In genomic region chr2:167476200-167476688, GRCm38 (mm10) we compare ENCODE assay signal across 9 mouse cellular contexts. TPM values are rescaled to one million over a fixed set of nuclear protein-coding genes. Genes with fewer than 3 reads are reported as not detected.
DNase-seq lines count a peak whose midpoint lies in the region; ATAC-seq lines count a peak whose summit lies in the region.
"Had no signal": no experiment of that assay in that cellular context is flagged by ENCODE, and none has a peak within 500 bp of the region (broad histone marks: within the 10 kb centered on the region; RNA-seq: fewer than 3 reads in every experiment).

No protein-coding gene starts in this region.

- H3K4me2 ChIP-seq in forebrain, embryonic 14.5 days (ENCODE audit: low read length): 0 out of 2 replicates have a peak overlapping the region, but pooled peaks have one; percentile 14
- no peak overlapping the region; the same call in 1 of the 2 replicates for H3K4me2 ChIP-seq in hindbrain, embryonic 12.5 days (replicated peaks)
- H3K4me2 ChIP-seq in stomach, embryonic 15.5 days: no peak overlapping the region

- peak overlapping the region; percentile 26; the same call in 1 of the 2 replicates for H3K9ac ChIP-seq in forebrain, embryonic 14.5 days (ENCODE audit: low read length)
- peak overlapping the region; percentile 42 for H3K9ac ChIP-seq in hindbrain, embryonic 12.5 days
- no peak overlapping the region for H3K9ac ChIP-seq in stomach, embryonic 15.5 days

- no peaks in the 10 kb centered on the region for H3K9me3 ChIP-seq in forebrain, embryonic 14.5 days (replicated peaks; ENCODE audit: control insufficient read depth, low read length)
- H3K9me3 ChIP-seq in hindbrain, embryonic 12.5 days (replicated peaks): no peaks in the 10 kb centered on the region
- no peaks in the 10 kb centered on the region for H3K9me3 ChIP-seq in stomach, embryonic 15.5 days
- H3K9me3 ChIP-seq: megakaryocyte, embryonic 14.5 days had no signal

- peak; percentile 60; the same call in 1 of the 2 replicates for ATAC-seq in cerebellum, adult (ENCODE audit: insufficient number of reproducible peaks, low FRiP score, low TSS enrichment)
- ATAC-seq in forebrain, embryonic 14.5 days: peak; percentile 78
- peak; percentile 82 for ATAC-seq in hindbrain, embryonic 12.5 days (ENCODE audit: low FRiP score)
- peak; percentile 48 for ATAC-seq in stomach, embryonic 15.5 days (ENCODE audit: insufficient read depth, low FRiP score, low read depth)

- peaks cover 15% of the 10 kb centered on the region for H3K4me1 ChIP-seq in forebrain, embryonic 14.5 days (ENCODE audit: control insufficient read depth, insufficient read depth, low read length)
- H3K4me1 ChIP-seq in hindbrain, embryonic 12.5 days: peaks cover 20% of the 10 kb centered on the region
- H3K4me1 ChIP-seq in stomach, embryonic 15.5 days: peaks cover 16% of the 10 kb centered on the region

- no peak overlapping the region for H3K4me3 ChIP-seq in forebrain, embryonic 14.5 days (ENCODE audit: low read depth, low read length)
- H3K4me3 ChIP-seq in hindbrain, embryonic 12.5 days: no peak overlapping the region
- H3K4me3 ChIP-seq in stomach, embryonic 15.5 days (replicated peaks): no peak overlapping the region
- H3K4me3 ChIP-seq: megakaryocyte, embryonic 14.5 days had no signal

- H3K36me3 ChIP-seq in forebrain, embryonic 14.5 days (ENCODE audit: control insufficient read depth, insufficient read depth, low read length): peaks cover 54% of the 10 kb centered on the region
- peaks cover 40% of the 10 kb centered on the region for H3K36me3 ChIP-seq in hindbrain, embryonic 12.5 days
- peaks cover 30% of the 10 kb centered on the region for H3K36me3 ChIP-seq in stomach, embryonic 15.5 days

- H3K27me3 ChIP-seq in forebrain, embryonic 14.5 days (replicated peaks; ENCODE audit: control insufficient read depth, insufficient read depth, low read length): no peaks in the 10 kb centered on the region
- no peaks in the 10 kb centered on the region for H3K27me3 ChIP-seq in hindbrain, embryonic 12.5 days
- no peaks in the 10 kb centered on the region for H3K27me3 ChIP-seq in stomach, embryonic 15.5 days (replicated peaks)
- H3K27me3 ChIP-seq: megakaryocyte, embryonic 14.5 days had no signal

- 14% methylated on average over 7 of the region's 7 CpGs for WGBS in forebrain, embryonic 14.5 days
- WGBS in hindbrain, embryonic 12.5 days: 19% methylated on average over 7 of the region's 7 CpGs
- 20% methylated on average over 7 of the region's 7 CpGs for WGBS in stomach, embryonic 15.5 days

- H3K27ac ChIP-seq in forebrain, embryonic 14.5 days (ENCODE audit: low read depth, low read length): peak overlapping the region; percentile 81
- H3K27ac ChIP-seq in hindbrain, embryonic 12.5 days: peak overlapping the region; percentile 76
- H3K27ac ChIP-seq in stomach, embryonic 15.5 days: peak overlapping the region; percentile 74

- DNase-seq in R1 (ENCODE audit: low read depth, low spot score): peak; percentile 18
- peak; percentile 85 for DNase-seq in forebrain, embryonic 14.5 days (ENCODE audit: low spot score)
- peak; percentile 60 to 61 for DNase-seq in layer of hippocampus, postnatal 25 days (ENCODE audit: extremely low spot score in 1 of 2, low spot score in 1 of 2)
- peak; percentile 55 for DNase-seq in mesoderm, embryonic 11.5 days (ENCODE audit: low read depth, low spot score)
- no peak for DNase-seq in c-Kit-positive CD71-positive TER-119-positive erythroid progenitor cells, embryonic 14.5 days (ENCODE audit: low spot score)

RNA-seq across cellular contexts. Expression of gene Rnf114, which starts 16.2 kb away (rescaled TPM):
- polyA plus RNA-seq in forebrain, embryonic 14.5 days (2014; fragmentation: Nextera tagmentation; extraction: Ambion mirVana): 150 and 151 TPM in 2 replicates
- polyA plus RNA-seq in hindbrain, embryonic 12.5 days (2016; fragmentation: Nextera tagmentation; extraction: Ambion mirVana): 120 TPM in 2 replicates
- total RNA-seq in layer of hippocampus, postnatal 25 days (2021): 10 to 100 TPM; 51.1 to 53.1 TPM
- polyA plus RNA-seq in stomach, embryonic 15.5 days (2015; fragmentation: Nextera tagmentation; extraction: Ambion mirVana): 66.5 and 71.9 TPM in 2 replicates

RNA-seq across cellular contexts. Expression of gene Spata2, which starts 16.4 kb away (rescaled TPM):
- 22.1 and 32.1 TPM in 2 replicates for polyA plus RNA-seq in forebrain, embryonic 14.5 days (2014; fragmentation: Nextera tagmentation; extraction: Ambion mirVana)
- 20.8 and 25.3 TPM in 2 replicates for polyA plus RNA-seq in hindbrain, embryonic 12.5 days (2016; fragmentation: Nextera tagmentation; extraction: Ambion mirVana)
- total RNA-seq in layer of hippocampus, postnatal 25 days (2021): 10 to 100 TPM; 78.7 to 83.9 TPM
- polyA plus RNA-seq in stomach, embryonic 15.5 days (2015; fragmentation: Nextera tagmentation; extraction: Ambion mirVana): 11.2 and 13.2 TPM in 2 replicates

RNA-seq across cellular contexts. Expression of gene Slc9a8, which starts 54.7 kb away (rescaled TPM):
- 13.8 and 15.9 TPM in 2 replicates for polyA plus RNA-seq in forebrain, embryonic 14.5 days (2014; fragmentation: Nextera tagmentation; extraction: Ambion mirVana)
- polyA plus RNA-seq in hindbrain, embryonic 12.5 days (2016; fragmentation: Nextera tagmentation; extraction: Ambion mirVana): 24.2 and 24.3 TPM in 2 replicates
- total RNA-seq in layer of hippocampus, postnatal 25 days (2021): 10 to 100 TPM; 25.9 to 35.7 TPM
- polyA plus RNA-seq in stomach, embryonic 15.5 days (2015; fragmentation: Nextera tagmentation; extraction: Ambion mirVana): 20.5 and 25.0 TPM in 2 replicates
